Mouse (Mus musculus): ENCODE data around the gene Phf23. TPM values are rescaled to one million over a fixed set of nuclear protein-coding genes. Genes with fewer than 3 reads are reported as not detected.
"Not testable (repeated sequence)": the region's sequence is repeated elsewhere in the genome, so short reads cannot be mapped to it uniquely, and the experiment has no call there.

Phf23 gene
- total RNA-seq, 2 experiments from 2014 or later, result 23.1 to 23.4 TPM

DNA sequence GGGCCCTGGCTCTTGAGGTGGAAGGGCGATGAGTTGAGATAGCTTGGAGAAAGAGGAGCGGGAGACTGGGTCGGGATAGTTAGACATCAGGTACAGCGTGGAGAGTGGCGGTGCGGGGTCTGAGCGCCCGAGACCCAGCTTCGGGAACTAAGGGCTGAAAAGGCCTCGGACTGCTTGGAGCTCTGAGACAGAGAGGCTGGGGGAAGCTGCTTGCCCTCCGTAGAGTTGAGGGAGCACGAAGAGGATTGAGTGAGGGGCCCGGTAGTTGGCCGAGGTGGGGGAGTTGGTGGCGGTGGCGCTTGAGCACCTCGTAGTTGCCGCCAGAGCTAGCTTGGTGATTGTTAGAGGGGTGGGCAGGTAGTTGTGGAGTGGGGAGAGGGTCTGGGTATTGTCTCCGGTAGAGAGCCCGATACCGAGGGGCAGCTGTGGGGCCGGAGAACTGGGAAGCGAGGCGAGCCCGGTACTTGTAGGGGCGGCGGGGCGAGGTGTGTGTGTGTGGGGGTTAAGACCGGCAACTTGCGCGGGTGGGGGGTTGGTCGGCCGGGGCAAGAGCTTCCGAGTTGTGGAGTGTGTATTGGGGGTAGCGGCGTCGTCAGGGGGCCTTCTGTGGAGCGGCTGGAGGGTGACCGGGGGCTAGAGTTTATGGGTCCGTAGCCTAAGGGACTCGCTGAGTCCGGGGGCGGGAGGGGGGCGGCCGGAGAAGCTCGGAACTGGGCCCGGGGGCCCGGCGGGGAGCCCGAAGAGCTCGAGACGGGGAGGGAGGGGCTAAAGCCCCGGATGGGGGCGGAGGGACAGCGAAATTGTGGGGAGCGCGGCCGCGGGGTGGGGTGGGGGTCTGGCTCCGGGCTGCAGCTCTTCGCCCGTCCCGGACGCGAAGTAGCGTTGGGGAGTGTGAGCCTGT, 834 bp downstream of the Phf23 start:
- DNase-seq, result peak; percentile 61 to 65
- intact Hi-C loops (cut with DNase I), result loop anchor here (10.0 kb wide), 2 partner anchors 582 to 658 kb away; partner anchors contain the start of genes Eno3, Kdm6b and Pfn1

DNA sequence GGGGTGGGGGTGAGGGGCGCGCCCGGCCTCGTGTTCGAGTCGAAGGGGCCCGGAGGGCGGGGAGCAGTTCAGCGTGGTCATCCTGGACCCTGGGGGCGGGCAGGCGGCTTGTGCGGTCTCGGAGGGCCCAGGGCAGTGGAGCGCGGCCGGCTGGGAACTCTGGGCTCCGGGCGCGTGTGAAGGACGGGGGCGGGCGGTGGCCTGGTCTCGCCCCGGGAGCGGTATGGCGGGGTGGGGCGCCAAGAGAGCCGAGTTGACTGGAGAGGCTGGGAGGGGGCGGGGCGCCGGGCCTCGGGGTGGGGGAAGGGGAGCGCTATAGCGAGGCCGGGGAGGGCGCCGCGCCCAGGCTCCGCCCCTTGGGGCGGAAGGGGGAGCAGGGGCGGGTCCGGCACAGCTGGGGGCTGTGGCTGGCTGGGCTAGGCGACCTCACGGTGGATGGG, 1.5 kb downstream of the Phf23 start:
- peak; percentile 89 to 92 for DNase-seq
- intact Hi-C loops (cut with DNase I), result loop anchor here (10.0 kb wide), 2 partner anchors 582 to 658 kb away; partner anchors contain the start of genes Eno3, Kdm6b and Pfn1

DNA sequence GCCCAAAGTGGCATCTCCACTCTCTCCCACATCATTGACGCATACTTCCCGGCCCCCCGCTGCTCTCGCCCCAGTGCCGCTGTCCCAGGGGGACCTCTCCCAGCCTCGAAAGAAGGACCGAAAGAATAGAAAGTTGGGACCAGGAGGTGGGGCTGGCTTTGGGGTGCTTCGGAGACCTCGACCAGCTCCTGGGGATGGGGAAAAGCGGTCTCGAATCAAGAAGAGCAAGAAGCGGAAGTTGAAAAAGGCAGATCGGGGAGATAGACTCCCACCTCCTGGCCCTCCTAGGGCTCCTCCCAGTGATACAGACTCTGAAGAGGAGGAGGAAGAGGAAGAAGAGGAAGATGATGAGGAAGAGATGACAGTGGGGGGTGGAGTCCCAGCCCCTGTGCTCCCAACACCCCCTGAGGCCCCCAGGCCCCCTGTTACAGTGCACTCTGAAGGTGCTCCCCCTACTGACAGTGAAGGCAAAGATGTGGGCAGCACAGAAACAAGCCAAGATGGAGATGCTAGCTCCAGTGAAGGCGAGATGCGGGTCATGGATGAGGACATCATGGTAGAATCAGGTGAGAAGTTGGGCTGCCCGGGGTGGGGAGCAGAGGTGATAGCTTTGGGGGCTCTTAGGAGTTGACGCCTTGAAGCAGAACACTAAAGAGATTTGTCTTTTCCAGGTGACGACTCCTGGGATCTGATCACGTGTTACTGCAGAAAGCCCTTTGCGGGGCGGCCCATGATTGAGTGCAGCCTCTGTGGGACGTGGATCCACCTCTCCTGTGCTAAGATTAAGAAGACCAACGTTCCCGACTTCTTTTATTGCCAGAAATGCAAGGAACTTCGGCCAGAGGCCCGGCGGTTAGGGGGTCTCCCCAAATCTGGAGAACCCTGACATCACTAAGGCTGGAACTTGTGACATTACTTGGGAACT, 3.3 kb downstream of the Phf23 start:
- intact Hi-C loops (cut with DNase I), result loop anchor here (10.0 kb wide), 2 partner anchors 584 to 656 kb away; partner anchors contain the start of genes Eno3, Kdm6b and Pfn1

DNA sequence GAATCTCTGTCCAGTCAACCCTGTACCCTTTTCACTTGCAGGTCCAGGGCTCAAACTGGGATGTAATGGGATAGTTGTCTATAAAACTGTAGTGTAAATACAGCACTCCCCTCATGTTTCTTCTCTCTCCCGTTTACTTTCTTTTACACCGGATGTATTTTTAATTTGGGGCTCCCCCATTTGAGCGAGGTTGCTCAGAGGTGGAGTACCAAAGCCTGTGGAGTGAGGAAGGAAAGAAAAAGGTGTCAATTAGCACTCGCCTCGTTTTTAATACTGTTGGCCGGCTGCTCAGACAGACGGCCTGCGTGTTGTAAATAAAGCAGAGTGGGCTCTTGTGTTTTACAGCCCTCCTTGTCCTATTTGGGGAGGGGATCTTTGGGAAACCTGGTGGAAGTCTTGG, 4.1 kb downstream of the Phf23 start:
- DNase-seq, result no peak
- intact Hi-C loops (cut with DNase I), result loop anchor here (2.0 to 10.0 kb wide), 3 partner anchors 15 to 655 kb away; partner anchors contain the start of genes Acadvl, Eno3, Kdm6b and Pfn1

More for the DNA sequence above, 3.3 kb downstream of the Phf23 start:
- no peak for DNase-seq

DNA sequence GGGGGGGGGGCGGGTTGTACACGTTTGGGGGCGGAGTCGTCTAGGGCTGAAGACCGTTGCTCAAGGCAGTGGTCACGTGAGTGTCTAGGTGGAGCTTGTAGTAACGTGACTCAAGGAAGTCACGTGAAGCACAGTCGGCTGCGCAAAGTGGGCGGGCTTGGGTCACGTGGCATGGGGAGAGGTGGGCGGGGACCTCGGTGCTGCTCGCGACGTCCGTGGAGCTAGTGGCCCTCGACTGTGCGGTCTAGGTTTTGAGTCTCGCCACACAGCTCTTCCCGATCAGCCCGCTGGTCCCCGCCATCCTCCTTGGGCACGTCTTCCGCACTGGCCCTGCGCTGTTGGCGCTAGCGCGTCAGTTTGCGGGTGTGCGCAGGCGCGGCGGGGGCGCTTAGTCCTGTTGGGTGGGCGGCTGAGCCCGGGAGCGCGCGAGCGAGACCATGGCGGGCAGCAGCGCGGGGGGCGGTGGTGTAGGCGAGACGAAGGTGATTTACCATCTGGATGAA, 4.9 kb downstream of the Phf23 start, which contains the start of gene Dvl2:
Dvl2 (plus strand) TSS at position 200 of the 503 bp plus-strand sequence.
- intact Hi-C loops (cut with DNase I), result loop anchor here (2.0 kb wide), 1 partner anchor 14 kb away; the partner anchor contains the start of gene Acadvl
- DNase-seq, result peak; percentile 85

DNA sequence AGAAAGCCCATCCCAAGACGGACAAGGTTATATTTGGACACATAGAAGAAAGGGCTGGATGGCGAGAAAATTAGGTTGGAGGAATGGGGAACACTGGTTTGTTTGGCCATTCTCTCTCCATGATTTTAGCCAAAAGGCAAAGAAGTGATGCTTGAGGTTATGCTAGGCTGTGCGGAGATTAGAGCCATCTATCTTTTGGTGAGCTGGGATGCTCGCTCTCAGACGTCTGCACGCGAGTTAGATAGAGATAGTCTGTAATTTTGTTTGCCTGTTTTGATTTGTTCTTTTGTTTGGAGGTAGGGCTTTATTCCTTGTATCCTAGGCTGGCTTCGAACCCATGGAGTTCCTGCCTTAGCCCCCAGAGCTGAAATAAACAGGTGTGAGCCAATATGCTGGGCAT, 5.6 kb downstream of the Phf23 start:
- intact Hi-C loops (cut with DNase I), result loop anchor here (2.0 kb wide), 1 partner anchor 14 kb away; the partner anchor contains the start of gene Acadvl
- no peak for DNase-seq

DNA sequence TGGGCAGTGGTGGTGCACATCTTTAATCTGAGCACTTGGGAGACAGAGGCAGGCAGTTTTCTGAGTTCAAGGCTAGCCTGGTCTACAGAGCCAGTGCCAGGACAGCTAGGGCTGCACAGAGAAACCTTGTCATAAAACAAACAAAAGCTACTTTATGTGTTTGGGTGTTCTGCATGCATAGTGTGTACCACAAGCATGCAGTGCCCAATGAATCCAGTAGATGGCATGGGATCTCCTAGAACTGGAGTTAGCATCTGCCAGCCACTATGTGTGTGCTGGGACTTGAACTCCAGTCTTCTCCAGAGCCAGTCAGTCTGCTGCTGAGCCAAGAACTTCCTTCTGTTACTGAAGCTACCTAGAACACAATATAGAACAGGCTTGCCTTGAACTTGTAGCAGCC, 6.3 kb downstream of the Phf23 start:
- intact Hi-C loops (cut with DNase I), result loop anchor here (2.0 kb wide), 1 partner anchor 13 kb away; the partner anchor contains the start of gene Acadvl
- DNase-seq, result no peak

DNA sequence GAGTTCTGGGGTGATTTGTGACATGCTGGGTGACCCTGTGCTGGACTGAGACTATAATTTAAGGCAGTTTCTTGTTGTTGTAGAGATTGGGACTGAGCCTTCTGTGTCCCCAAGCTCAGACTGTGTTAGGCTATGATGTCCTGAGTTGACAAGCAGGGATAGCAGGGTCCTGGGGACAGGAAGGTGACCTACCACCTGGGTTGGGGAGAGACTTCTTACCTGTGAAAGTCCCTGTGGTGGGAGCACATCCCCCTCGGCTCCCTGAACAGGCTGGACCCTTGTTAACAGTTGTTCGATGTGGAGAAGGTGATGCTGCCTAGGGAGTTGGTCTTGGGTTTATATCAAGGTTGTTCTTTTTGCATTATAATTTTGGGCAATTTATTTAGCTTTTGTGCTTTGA, 6.9 kb downstream of the Phf23 start:
- intact Hi-C loops (cut with DNase I), result no loop called here
- no peak for DNase-seq

DNA sequence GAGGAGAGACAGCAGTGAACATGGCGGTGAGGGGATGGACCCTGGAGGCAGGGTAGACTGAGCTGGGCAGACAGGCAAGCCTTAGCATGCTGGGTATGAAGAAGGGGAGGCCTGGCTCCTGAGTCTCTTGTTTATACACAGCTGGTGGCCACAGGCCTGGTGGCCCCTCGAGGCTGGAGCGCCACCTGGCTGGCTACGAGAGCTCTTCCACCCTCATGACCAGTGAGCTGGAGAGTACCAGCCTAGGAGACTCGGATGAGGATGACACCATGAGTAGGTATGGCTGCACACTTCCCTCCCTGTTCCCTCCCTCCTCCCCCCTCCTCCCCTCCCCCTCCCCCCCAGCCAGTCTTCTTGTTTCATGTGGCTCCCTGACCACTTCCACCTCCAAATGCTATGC, 9.9 kb downstream of the Phf23 start:
- intact Hi-C loops (cut with DNase I), result no loop called here
- DNase-seq, result no peak

DNA sequence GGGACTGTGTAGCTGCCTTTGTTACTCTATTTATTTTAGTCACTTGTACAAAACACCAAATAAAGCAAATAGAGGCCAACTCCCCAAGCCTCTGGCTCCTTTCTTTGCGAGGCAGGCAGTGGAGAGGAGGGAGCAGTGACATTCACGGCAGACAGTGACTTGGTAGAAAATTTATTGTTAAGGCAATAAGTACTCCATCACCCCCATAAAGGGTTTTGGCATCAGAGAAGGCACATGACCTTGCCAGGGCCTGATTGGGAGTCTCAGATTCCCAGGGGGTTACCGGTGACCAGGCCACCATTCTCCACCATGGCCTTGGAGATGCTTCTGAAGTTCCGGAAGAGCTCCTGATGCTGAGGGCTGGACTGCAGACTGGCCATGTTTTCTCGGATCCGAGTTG, 14.5 kb downstream of the Phf23 start:
- no peak for DNase-seq
- intact Hi-C loops (cut with DNase I), result no loop called here

DNA sequence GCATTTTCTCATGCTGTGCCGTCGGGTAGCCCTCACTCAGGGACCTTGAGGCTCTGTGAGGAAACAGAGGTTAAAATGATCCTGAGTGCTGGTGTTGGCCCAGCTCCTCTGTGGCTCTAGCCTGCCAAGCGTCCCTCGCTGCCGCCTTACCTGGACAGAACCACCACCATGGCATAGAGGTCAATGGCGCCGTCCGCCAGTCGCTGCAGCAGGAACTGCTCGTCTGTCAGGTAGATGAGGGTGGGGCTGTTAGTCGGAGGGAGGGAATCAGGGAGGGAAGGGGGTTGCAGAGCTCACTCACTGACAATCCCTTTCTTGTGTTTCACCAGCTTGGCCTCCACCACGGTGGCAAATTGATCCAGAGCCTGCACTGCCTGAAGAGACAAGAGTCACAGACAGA, 15.0 kb downstream of the Phf23 start:
- intact Hi-C loops (cut with DNase I), result no loop called here
- no peak for DNase-seq

DNA sequence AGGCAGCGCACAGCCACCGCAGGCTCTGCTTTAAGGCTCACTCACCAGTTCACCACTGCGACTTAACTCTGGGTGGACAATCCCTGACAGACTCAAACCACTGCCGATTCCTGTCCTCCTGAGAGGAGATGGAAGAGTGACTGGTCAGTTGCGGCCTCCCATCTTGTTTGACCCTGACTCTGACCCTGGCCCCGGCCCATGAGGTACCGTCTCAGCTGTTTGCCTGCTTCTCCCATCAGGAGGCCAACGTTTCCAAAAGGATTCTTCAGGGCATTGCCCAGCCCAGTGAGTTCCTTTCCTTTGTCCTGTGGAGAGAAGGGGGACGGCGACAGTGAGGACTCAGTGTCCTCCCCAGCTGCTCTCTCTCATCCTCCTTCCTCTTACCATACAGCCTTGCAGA, 15.4 kb downstream of the Phf23 start:
- intact Hi-C loops (cut with DNase I), result no loop called here
- DNase-seq, result no peak

DNA sequence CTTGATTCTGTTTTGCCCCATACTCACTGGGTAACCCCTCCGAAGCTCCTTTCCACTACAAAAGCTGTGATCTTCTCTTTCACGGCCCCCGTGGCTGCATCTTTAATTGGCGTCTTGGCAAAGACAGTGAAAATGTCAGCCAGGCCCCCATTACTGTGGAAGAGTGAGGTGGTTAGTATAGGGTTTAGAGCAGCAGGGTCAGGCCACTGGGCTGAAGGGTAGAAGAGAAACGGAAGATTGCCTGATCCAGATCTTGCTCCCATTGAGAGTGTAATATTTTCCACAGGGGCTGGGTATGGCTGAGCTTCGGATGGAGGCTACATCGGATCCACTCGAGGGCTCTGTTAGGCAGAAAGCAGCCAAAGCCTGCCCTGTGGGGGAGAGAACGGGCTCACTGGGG, 17.4 kb downstream of the Phf23 start:
- intact Hi-C loops (cut with DNase I), result no loop called here
- no peak for DNase-seq

DNA sequence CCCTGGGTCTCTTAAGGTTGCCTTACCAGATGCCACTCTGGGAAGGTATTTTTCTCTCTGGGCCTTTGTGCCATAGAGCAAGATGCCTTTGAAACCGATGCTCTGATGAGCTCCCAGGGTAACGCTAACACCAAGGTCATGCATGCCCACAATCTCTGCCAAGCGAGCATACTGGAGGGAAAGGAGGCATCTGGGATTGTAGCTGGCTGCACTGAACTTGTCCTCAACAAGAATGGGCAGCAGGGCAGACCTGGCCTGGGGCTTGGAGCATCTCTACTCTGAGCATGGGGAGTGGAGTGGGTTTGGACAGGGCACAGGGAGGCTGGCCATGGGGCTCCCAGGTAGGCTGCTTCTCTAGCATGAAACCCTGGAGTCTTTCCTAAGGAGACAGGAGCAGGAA, 17.8 kb downstream of the Phf23 start:
- no peak for DNase-seq
- intact Hi-C loops (cut with DNase I), result no loop called here

DNA sequence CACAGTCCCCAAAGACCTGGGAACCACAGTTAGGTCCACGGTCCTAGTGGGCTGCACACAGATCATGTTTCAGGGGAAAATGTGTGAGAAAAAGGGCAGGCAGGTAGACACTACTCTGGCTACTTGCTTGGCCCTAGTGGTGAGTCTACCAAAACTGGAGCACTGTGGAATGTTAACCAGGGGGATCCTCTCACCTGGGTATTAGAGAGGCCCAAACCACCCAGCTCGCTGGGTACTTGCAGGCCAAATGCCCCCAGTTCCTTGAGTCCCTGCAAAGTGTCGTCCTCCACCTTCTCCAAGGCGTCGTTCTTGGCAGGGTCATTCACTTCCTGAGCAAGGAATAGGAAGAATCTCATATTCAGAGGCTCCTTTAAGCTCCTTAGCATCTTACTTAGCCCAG, 18.5 kb downstream of the Phf23 start:
- no peak for DNase-seq
- intact Hi-C loops (cut with DNase I), result loop anchor here (2.0 kb wide), 3 partner anchors 13 to 79 kb away; partner anchors contain the start of genes Ctdnep1, Dvl2 and Ybx2

DNA sequence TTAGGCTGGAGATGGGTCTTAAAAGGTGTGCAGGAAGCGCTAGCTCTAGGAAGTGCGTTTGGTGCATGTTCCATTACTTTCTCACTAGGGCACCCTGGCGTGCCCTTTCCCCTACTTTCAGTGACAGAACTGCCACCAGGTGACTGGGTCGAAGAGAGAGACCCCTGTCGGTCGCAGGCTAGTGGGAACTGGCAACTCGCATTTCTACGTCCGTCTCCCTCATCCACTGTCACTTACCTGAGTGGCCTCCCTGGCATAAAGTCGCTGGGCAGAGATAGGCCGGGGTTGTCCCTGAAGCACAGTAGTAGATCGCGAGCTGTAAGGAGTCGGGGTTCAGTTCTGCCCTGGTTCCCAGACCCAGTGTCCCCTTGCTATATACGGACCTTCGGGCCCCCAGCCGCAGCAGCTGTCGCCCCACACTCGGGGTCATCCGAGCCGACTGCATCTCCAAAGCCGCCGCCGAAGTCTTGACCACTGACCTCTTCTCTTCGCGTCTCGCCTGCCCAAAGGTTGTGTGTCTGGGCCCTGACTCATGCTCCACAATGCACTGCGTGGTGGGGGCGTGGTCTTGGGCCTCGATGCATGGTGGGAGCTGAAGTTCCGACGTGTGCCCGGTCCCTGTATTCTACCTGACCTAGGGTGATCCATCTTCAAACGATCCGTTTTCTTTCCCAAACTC, 19.4 kb downstream of the Phf23 start, which contains the start of gene Acadvl:
Acadvl (minus strand) TSS at position 532 of the 679 bp plus-strand sequence.
- intact Hi-C loops (cut with DNase I), result loop anchor here (2.0 kb wide), 3 partner anchors 14 to 80 kb away; partner anchors contain the start of genes Ctdnep1, Dvl2 and Ybx2
- DNase-seq, result peak; percentile 87 to 88

DNA sequence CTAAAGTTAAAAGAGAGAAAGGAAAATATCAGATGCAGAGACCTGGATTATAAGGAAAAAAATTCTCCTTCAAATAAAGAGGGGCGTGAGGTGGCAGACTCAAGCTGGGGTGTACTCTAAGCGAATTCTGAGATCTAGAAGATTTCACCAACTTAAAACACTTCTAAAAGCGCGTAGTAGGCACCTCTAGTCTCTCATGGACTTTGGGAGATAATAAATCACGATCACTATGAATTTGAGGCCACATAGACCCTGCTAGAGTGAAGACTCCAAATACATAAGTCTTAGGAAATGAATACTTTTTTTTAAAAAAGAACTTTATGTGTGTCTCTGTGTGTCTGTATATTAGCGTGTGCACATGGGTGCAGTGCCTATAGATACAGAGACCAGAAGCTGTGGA, 20.1 kb downstream of the Phf23 start:
- intact Hi-C loops (cut with DNase I), result loop anchor here (2.0 kb wide), 3 partner anchors 15 to 81 kb away; partner anchors contain the start of genes Ctdnep1, Dvl2 and Ybx2
- DNase-seq, result no peak

DNA sequence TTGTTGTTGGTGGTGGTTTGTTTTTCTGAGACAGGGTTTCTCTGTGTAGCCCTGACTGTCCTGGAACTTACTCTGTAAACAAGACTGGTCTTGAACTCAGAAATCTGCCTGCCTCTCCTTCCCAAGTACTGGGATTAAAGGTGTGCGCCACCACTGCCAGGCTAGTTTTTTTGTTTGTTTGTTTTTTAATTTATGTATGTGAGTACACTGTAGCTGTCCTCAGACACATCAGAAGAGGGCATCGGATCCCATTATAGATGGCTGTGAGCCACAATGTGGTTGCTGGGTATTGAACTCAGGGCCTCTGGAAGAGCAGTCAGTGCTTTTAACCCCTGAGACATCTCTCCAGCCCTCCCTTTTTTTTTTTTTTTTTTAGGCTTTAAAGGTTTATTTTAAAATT, 20.6 kb downstream of the Phf23 start:
- DNase-seq; intact Hi-C loops (cut with DNase I): not testable (repeated sequence)

DNA sequence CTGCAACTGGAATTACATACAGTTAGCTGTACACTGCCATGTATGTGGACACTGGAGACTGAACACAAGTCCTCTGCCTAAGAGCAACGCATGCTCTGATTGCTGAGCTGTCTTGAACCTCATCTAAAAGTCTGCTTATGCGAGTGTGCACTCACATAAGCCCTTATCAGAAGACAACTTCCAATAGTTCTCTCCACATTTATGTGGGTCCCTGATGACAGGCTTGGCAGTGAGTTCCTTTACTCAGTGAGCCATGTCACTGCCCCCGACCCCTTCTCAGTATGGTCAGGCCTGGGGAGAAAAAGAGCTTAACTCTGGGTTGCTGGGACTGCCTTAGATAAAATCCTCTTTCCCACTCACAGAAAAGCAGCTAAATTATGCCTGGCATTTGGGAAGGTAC, 21.1 kb downstream of the Phf23 start, which contains the start of gene Dlg4:
Dlg4 (plus strand) TSS at position 274 of the 400 bp plus-strand sequence.
- no peak for DNase-seq
- intact Hi-C loops (cut with DNase I), result no loop called here
